Mouse (Mus musculus) lung, postnatal 25 days (tissue): ENCODE results near the gene Iqcm.
"Not testable (repeated sequence)": the region's sequence is repeated elsewhere in the genome, so short reads cannot be mapped to it uniquely, and the experiment has no call there.

Experiments
- DNase-seq: peaks from one replicate; pipeline ENCODE4 v3.0.0; 2022; ENCODE audit warnings: low spot score

Iqcm gene

DNA sequence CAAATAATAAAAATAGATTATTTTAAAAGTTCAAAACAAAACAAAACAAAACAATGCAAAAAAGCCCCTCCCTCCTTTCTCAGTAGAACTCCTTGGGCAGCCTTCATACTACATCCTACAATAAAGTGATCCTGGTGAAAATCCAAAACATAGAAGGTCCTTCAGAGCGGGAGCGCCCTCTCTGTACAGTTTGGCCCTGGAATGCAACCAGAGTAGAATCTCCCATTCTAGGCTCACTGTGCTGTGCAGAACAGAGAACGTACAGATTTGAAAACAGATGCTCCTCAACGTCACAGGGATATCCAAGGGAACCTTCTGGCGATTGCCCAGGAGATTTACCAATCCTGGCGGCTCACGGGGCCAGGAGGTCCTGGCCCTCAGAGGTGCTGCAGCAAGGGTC, at the start of gene Iqcm:
TSS of gene Iqcm (plus strand) at position 301 of the 400 bp plus-strand sequence.
- no peak for DNase-seq

DNA sequence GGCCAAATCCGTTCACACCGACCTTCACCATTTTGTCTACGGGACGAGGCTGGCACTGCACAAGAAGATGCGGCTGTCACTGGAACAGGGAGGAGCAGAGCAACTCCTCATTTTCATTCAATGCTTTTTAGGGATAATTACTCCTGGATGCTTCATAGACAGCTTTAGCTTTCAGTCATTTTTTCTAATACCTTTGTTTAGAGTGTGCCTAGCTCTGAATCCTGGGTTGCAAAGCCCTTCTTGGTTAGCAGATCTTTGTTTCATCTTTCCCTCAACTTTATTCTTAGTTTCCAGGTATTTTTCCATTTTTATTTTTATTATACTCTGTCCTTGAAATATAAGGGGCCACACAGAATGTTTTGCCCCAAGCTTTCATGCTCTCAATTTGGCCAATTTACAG, 42.0 kb upstream of the Iqcm start, which contains the start of gene Gm10358:
TSS of gene Gm10358 (minus strand) at position 101 of the 400 bp plus-strand sequence.
- no peak for DNase-seq

DNA sequence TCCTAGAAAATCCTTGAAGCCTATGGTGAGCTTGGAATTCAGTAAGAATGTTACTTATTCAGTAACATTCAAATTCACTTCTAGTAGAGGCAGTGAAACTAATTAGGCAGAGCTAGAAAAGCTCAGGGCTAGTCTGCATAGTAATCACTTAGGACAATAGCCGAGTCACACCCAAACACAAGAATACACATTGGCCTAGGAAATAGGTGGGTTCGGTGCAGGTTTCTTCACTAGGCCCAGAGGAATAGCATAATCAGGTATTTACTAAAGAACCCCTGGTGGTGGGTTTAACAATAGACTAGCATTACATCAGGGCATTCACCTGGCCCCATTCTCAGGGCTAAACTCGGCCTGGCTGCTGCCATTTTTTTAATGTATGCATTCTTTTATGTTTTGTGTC, 32.8 kb upstream of the Iqcm start:
- DNase-seq: not testable (repeated sequence)

DNA sequence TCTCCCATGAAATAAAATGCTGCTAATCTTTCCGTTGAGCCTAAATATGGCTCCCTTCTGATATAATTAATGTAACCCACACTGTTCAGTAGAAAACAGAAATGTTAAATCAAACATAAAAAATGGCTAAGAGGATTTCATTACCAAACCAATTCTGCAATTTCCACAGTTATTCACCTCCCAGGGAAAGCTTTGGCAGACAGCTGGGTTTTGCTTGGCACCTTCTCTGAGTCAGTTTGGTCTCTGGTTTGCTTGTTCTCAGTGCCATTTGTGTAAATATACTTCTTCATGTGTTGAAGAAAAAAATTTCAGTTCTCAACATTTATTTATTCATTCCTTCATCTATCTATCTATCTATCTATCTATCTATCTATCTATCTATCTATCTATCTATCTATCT, 28.3 kb downstream of the Iqcm start:
- no peak for DNase-seq

DNA sequence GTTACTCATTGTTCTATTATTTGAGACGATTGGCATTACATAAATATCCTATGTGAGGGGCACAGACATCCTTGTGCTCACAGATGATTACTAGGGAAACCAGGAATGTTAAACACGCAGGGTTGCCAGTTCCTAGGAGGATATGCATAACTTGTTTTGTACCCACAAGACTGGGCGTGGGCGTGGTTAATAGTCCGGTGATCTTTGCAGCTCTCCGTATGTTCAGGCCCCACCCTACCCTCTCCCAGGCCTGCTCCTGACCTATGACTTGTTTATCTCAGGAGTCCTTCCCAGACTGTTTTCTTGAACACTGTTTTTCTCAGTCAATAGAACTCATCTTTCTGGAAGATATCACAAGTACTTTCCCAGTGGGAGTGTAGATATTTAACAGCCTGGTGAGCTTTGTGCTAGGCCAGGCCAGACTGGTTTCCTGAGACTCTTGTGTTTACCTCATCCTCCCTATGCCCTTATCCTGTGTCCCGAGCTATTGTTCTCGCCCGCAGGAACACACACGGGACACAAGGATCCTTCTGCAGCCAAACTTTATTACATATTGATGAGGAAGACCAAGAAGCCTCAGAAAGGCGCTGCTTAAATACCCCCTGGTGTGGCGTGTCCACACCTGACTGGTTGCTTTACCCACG, 40.7 kb downstream of the Iqcm start:
- DNase-seq: no peak

DNA sequence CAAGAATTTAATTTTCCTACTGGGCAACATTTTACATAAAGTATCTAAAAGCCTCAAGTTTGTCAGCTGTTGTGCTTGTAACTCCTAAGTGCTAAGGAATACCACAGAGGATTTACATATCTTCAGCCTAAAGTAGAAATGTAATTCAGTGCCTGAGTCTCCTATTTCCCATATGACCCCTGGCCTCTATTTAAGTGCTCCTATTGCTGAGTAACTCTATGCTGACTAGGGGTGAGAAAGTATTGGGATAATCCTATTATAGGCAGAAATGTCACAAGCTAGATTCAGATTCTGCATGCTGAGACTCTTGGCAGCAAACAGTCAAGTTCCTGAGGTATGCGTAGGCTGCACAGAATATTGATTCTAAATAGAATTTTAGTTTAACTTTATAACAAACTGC, 60.8 kb downstream of the Iqcm start:
- no peak for DNase-seq

DNA sequence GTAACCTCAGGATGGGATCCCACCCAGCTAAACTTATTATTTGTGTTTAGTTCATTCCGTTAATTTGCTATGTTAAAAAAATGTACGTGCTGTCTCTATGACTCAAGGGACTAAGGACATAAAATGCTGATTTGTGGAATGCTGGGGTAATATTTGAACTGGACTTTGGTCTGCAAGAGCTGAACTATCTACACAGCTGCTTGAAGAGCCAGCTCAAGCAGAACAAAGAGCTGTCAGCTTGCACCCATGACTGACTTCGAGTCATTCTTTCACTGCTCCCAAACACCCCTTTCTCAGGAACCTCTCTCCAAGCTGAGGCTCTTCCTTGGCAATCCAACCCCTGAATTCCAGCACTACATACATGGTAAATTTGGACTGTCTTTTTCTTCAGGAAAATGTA, 65.3 kb downstream of the Iqcm start:
- DNase-seq: no peak

DNA sequence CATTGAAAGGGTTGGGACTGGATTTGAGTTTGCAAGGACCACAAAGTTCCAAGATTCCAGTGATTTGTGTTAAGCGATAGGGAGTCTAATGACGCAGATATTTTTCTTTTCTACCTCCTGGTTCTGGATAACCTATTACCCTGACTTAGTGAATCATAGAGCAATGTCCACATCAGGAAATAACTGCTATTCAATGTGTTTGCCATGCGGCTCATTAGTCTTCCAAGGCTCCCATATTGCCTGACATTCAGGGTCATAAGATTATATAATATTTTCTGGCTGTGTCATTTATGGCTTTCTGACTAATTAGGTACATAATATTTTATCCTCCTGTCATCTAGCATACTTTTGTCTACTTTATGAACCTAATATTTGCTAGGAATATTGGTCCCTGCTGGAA, 100.8 kb downstream of the Iqcm start:
- DNase-seq: no peak

DNA sequence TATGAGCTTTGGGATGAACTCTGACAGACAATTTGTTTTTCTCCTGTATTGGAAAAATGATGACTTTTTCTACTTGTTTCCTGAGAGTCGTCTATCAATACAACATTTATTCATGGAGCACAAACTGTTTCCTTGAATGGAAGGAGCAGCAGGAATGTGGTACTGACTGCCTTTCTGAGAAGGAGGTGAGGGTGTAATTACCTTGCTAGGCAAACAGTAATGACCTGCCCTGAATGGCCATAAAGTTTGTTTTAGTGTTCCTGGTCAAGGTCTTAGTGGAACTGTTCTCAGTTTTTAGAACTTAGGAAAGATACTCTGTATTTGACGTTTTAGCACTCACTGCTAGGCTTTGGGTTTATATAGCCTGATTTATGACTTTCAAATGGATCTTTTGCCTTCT, 147.8 kb downstream of the Iqcm start:
- DNase-seq: no peak

DNA sequence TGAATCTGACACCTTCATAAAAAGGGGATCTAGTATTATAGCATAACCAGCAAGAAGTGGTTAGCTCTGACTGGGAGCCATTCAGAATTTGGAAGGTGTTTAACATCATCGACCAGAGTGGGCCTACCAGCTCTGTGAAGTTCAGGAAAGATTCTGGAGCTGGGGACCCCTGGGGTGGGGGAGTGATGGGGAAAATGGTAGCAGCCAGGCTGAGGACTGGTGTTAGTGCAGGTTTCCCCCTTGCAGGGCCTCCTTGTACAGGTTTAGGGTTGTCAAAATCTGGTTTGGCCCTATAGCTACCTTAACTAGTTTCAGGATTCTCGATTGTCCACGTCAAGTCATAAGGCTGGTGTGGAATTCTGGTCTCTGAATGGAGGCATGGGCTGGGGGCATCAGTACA, 194.5 kb downstream of the Iqcm start:
- DNase-seq: no peak

DNA sequence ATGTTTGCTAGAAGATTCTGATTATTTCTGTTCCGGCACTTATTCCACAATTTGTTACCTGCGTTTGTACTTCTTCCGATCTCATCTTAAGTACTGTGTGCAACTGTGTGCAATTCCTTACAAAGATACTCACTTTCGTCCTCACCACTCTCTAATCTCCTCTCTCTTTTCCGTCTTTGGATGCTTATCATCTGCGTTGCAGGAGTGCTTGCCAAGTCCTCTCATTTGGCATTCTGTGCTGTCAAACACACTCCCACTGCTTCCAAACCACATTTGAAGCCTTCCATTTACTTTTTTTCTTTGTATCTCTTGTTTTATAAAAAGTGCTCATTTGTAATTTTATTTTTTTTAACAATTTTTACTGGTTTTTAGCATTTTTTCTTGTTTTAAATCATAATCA, 210.8 kb downstream of the Iqcm start:
- no peak for DNase-seq

DNA sequence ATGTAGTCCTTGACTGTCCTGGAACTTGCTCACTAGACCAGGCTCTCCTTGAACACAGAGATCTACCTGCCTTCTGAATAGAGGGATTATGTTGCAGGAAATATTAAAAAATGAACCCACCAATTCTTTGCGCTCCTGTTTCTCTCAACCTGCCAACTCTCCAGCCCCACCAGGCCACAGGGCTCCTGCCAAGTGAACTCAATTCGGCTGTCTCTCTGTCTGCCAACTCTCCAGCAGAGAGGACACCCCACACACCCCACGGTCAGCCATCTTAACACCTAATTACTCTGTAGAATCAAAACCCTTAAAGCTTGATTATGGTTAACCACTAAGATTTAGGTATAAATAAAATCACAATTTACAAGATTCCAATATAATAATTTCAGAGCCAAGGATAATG, 298.1 kb downstream of the Iqcm start:
- no peak for DNase-seq

DNA sequence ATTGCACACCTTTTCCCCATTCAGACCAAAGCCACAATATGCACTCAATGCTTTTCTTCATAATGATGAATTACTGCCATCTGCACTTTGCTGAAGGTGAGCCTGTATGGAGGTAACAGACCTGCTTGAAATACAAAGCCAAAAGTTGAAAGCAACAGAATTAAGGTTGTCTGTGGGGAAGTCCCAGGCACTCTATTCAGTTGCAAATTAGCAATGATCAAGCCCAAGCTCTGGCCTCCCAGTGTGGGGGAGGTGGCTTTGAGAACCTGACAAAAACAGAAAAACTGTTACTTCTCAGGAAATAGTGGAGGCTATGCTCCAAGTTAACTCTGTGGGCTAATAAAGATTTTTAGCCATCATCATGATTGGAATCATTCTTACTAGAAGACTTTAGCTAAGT, 307.1 kb downstream of the Iqcm start:
- no peak for DNase-seq

DNA sequence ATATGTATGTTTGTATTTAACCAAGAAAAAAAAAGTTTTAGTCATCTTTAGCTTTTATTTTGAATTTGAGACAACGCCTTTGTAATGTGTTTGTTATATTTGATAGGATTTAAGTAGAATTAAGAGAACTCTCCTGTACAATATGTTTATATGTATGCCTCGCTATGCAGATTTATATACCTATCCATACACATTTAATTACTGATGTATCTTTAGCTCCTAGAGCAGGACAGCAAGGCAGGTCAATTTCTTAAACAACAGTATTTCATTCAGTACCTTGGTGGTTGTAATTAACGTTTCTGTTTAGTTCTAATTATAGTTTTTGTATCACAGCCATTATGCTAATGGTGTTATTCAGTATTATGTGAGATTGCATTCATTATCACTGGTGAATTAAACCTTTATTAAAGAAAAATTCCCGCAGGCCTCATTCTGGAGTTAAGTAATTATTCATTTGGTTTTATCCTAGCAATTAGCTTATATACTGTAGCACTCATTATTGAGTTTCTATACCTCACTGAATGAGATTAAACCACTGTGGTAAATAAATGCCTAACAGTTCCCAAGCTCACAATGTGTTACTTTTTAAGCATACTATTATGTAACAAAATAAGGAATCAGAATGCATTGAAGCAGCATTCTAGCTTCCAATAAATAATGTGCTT, 380.1 kb downstream of the Iqcm start:
- DNase-seq: no peak

DNA sequence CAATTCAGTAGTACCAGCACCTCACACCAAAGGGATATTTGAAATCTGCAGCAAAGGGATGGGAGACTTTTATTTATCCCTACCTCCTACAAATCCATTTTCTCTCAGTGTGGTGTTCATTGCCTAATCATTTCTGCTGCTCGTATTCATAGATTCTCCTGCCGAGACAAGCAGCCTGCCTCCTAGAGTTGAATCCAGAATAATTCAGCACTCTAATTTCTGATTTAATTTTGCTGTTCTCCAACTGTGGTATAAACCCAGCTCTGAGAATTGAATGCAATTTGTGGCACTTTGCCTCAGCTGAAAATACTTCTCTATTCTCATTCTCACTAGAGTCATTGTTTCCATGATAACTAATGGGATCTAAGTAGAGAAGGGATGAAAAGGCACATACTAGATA, 386.8 kb downstream of the Iqcm start:
- DNase-seq: no peak

DNA sequence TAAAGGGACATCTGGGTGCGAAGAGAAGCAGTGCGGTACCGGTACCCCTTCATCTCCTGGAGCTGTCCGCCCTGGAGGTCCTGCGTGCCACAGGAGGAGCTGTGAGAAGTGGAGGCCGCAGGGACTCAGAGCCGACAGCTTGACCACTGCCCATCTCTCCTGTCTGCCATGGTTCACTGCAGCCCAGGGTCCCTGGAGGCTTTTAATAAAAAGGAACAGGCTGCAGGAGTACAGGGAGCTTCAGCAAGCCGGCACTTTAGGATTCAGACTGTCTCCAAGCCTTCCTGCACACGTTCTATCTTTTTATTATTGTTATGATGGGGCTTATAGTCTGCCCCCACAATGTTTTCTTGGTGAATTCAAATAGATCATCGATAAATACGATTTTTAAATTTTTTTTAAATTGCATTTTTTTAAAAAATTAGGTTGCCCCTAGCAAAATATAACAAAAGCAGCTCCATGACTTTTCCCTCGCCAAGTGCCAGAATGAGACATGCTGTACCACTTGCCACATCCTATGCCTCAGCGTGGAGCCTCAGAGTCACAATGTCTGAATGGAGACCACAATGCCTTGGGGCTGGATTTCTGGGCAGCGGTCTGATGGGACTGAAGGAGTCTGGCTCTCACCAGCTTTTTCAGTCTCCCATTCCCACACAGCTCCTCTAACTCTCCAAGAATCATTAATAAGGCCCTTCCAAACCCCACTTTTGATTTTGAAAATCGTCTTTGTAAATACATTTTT, 469.3 kb downstream of the Iqcm start:
- DNase-seq: no peak

DNA sequence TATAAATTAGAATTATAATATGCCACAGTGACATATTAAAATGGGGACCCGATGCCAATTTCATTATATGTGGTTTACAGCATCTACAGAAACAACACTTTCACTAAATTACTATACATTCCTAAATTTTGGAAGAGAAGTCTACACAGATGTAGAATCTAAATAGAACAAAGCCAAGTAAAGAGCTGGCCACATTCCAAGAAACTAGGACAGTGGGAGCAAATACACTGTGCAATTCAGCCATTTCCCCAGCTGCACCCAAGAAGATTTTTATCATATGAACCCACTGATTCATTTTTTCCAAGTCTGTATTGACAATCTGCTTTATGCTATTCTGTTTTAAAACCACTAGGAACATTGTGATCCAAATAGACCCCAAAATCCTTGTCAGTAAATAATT, 500.7 kb downstream of the Iqcm start:
- no peak for DNase-seq

DNA sequence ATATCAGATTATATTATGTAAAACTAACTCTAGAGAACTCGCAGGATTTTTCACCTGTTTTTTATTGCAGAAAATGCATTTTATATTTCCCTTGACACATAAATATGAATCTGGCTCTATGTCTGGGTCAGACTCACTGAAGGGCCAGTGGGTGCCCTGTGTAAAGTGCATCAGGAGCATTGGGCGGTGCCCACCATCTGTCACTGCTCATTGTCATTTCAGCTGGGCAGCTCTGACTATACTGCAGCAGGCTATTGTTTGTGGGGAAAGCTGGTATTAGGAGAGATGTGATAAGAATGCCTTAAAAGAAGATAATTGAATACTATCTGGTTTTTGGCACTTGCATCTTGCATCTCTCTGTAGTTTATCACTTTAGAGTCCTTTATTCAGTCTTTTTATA, 507.5 kb downstream of the Iqcm start:
- no peak for DNase-seq

DNA sequence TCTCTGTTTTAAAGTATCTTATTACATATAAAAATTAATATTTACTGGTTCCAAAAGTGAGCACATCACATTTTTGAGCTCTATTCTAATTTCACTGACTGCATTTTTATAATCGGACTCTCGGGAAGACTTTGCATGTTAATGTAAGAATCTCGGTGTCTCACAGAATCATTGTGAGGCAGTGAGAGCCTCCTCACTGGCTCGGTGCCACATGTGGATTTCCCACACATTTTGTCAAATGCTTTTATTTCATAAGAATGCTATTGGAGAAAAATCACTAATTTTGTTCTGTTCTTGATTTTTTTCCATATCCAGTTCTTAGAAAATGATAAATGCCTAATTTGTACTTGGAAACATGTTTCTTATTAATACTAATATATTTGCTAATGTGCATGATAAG, 570.0 kb downstream of the Iqcm start:
- no peak for DNase-seq
